Mouse (Mus musculus) cerebellum, adult 2 months (tissue): ENCODE measurements at regions not wholly inside any gene's neighbourhood (a gene's known extent, or its start where the extent isn't known, plus 50 kb on each side); places are given as distances from the start of the nearest gene placed in this dataset.

Experiments
- CTCF ChIP-seq: fragments of 200-500 bp; IDR thresholded peaks from 2 replicates; pipeline ENCODE4 v1.5.1; 2011; ENCODE audit warnings: low read depth, mild to moderate bottlenecking, control low read depth, low read length, moderate library complexity, borderline replicate concordance; ENCODE audit not compliant: insufficient read depth
- POLR2A ChIP-seq: fragments of 200-500 bp; IDR thresholded peaks from 2 replicates; pipeline ENCODE4 v1.6.1; 2011; ENCODE audit warnings: low read length, control low read depth, borderline replicate concordance; ENCODE audit not compliant: insufficient read depth

- TF ChIP-seq CTCF = no peak
- no peak for TF ChIP-seq POLR2A
Measured at GRCm38 (mm10) chr8:49069451-49069850, 225.7 kb upstream of the Tenm3 start.
